Mouse (Mus musculus): ENCODE data around the gene Cdc42bpa.

DNA sequence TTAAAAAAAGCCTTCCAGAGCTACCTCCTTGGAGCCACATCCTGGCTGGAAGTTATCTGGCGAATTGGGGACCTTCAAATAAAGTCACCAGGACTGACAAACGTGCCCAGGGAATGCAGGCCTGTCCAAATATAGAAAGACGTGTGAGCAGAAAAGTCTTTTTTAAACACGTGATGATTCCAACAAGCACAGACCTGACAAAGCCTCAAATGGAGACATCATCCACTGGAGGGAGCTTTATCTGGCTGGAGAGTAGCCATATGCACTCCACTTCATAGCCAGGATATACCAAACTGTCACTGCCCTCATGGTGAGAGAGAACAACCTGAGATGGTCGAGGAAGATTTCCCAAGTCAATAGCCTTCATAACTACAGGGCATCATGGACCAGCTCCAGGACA is 225.6 kb downstream of the Cdc42bpa start:
- TF ChIP-seq POLR2A (IDR thresholded peaks at IDR 0.05; ENCODE audit: low read depth, low read length) (no peak), CTCF (IDR thresholded peaks at IDR 0.05; ENCODE audit: extremely low read depth, insufficient read length, insufficient replicate concordance, low read depth, low read length) (no peak)
